Mouse (Mus musculus): Measurements from ENCODE around the gene Adh6a. TPM values are rescaled to one million over a fixed set of nuclear protein-coding genes. Genes with fewer than 3 reads are reported as not detected.

Adh6a gene
- total RNA-seq (2015; ENCODE audit: low replicate concordance) (not detected in 2 replicates), total RNA-seq (2017; ENCODE audit: low replicate concordance) (not detected in 2 replicates)

- no peak for ATAC-seq (replicated peaks; ENCODE audit: low FRiP score, poor library complexity, severe bottlenecking)
Measured at GRCm38 (mm10) chr3:138312965-138313364, at the start of gene Adh6a. Gene Adh6a (plus strand): TSS chr3:138313286.

GRCm38 (mm10) chr3:138264648-138265047 is 48.4 kb upstream of the Adh6a start:
- ATAC-seq (replicated peaks; ENCODE audit: low FRiP score, poor library complexity, severe bottlenecking): no peak

GRCm38 (mm10) chr3:138270507-138270906 is 42.6 kb upstream of the Adh6a start:
- no peak for ATAC-seq (replicated peaks; ENCODE audit: low FRiP score, poor library complexity, severe bottlenecking)

GRCm38 (mm10) chr3:138271297-138271696 is 41.8 kb upstream of the Adh6a start:
- no peak for ATAC-seq (replicated peaks; ENCODE audit: low FRiP score, poor library complexity, severe bottlenecking)

- no peak for ATAC-seq (replicated peaks; ENCODE audit: low FRiP score, poor library complexity, severe bottlenecking)
Measured at GRCm38 (mm10) chr3:138273080-138273479, 40.0 kb upstream of the Adh6a start.

GRCm38 (mm10) chr3:138275100-138275499 is 38.0 kb upstream of the Adh6a start:
- ATAC-seq (replicated peaks; ENCODE audit: low FRiP score, poor library complexity, severe bottlenecking): no peak

- ATAC-seq (replicated peaks; ENCODE audit: low FRiP score, poor library complexity, severe bottlenecking): no peak
Measured at GRCm38 (mm10) chr3:138282556-138282955, 30.5 kb upstream of the Adh6a start.

GRCm38 (mm10) chr3:138283831-138284230 is 29.3 kb upstream of the Adh6a start:
- ATAC-seq (replicated peaks; ENCODE audit: low FRiP score, poor library complexity, severe bottlenecking): no peak

- no peak for ATAC-seq (replicated peaks; ENCODE audit: low FRiP score, poor library complexity, severe bottlenecking)
Measured at GRCm38 (mm10) chr3:138285986-138286385, 27.1 kb upstream of the Adh6a start.

- no peak for ATAC-seq (replicated peaks; ENCODE audit: low FRiP score, poor library complexity, severe bottlenecking)
Measured at GRCm38 (mm10) chr3:138287686-138288085, 25.4 kb upstream of the Adh6a start.

GRCm38 (mm10) chr3:138290672-138291071 is 22.4 kb upstream of the Adh6a start:
- no peak for ATAC-seq (replicated peaks; ENCODE audit: low FRiP score, poor library complexity, severe bottlenecking)

GRCm38 (mm10) chr3:138291529-138292117 is 21.5 kb upstream of the Adh6a start:
- no peak for ATAC-seq (replicated peaks; ENCODE audit: low FRiP score, poor library complexity, severe bottlenecking)

- ATAC-seq (replicated peaks; ENCODE audit: low FRiP score, poor library complexity, severe bottlenecking): no peak
Measured at GRCm38 (mm10) chr3:138293298-138293895, 19.7 kb upstream of the Adh6a start.

- ATAC-seq (replicated peaks; ENCODE audit: low FRiP score, poor library complexity, severe bottlenecking): no peak
Measured at GRCm38 (mm10) chr3:138300130-138300529, 13.0 kb upstream of the Adh6a start.

- no peak for ATAC-seq (replicated peaks; ENCODE audit: low FRiP score, poor library complexity, severe bottlenecking)
Measured at GRCm38 (mm10) chr3:138302676-138303075, 10.4 kb upstream of the Adh6a start.

- ATAC-seq (replicated peaks; ENCODE audit: low FRiP score, poor library complexity, severe bottlenecking): no peak
Measured at GRCm38 (mm10) chr3:138303771-138304488, 9.2 kb upstream of the Adh6a start.

GRCm38 (mm10) chr3:138304489-138304871 is 8.6 kb upstream of the Adh6a start:
- ATAC-seq (replicated peaks; ENCODE audit: low FRiP score, poor library complexity, severe bottlenecking): no peak

GRCm38 (mm10) chr3:138305486-138306289 is 7.4 kb upstream of the Adh6a start:
- ATAC-seq (replicated peaks; ENCODE audit: low FRiP score, poor library complexity, severe bottlenecking): no peak

GRCm38 (mm10) chr3:138306290-138306683 is 6.8 kb upstream of the Adh6a start:
- no peak for ATAC-seq (replicated peaks; ENCODE audit: low FRiP score, poor library complexity, severe bottlenecking)

GRCm38 (mm10) chr3:138309910-138310309 is 3.2 kb upstream of the Adh6a start:
- no peak for ATAC-seq (replicated peaks; ENCODE audit: low FRiP score, poor library complexity, severe bottlenecking)

All from erythroid progenitor cell, adult 5-6 weeks (primary cell).